9 mouse cellular contexts compared by ENCODE assay signal in genomic region chr15:6386961-6387728, GRCm38 (mm10). TPM values are rescaled to one million over a fixed set of nuclear protein-coding genes. Genes with fewer than 3 reads are reported as not detected.
DNase-seq lines count a peak whose midpoint lies in the region; ATAC-seq and TF ChIP-seq lines count a peak whose summit lies in the region.
"Had no signal": no experiment of that assay in that cellular context is flagged by ENCODE, and none has a peak within 500 bp of the region (broad histone marks: within the 10 kb centered on the region; RNA-seq: fewer than 3 reads in every experiment).

No protein-coding gene starts in this region.

- peak overlapping the region; percentile 49 for H3K4me3 ChIP-seq in lung, embryonic 16.5 days (ENCODE audit: low read length)
- peak overlapping the region; percentile 88 for H3K4me3 ChIP-seq in embryonic fibroblast, embryonic 13.5 days (ENCODE audit: insufficient read depth, low read length)
- peak overlapping the region; percentile 54 for H3K4me3 ChIP-seq in hindbrain, postnatal 0 days (ENCODE audit: low read length)
- H3K4me3 ChIP-seq in midbrain, embryonic 11.5 days (ENCODE audit: low read depth, low read length) = peak overlapping the region; percentile 32

- TF ChIP-seq CTCF in embryonic fibroblast, embryonic 13.5 days (IDR thresholded peaks at IDR 0.05; ENCODE audit: borderline replicate concordance, insufficient read depth, low read length) = no peak
- TF ChIP-seq CTCF in hindbrain, postnatal 0 days (IDR thresholded peaks at IDR 0.05; ENCODE audit: low read depth) = no peak

- peaks cover 16% of the 10 kb centered on the region for H3K4me1 ChIP-seq in lung, embryonic 16.5 days (replicated peaks; ENCODE audit: control insufficient read depth, insufficient read depth, low read length)
- H3K4me1 ChIP-seq in embryonic fibroblast, embryonic 13.5 days (ENCODE audit: control insufficient read depth, insufficient read depth, low read length) = peaks cover 18% of the 10 kb centered on the region
- 0 out of 2 replicates have a peak, but pooled peaks cover 6% of the 10 kb centered on the region for H3K4me1 ChIP-seq in hindbrain, postnatal 0 days (ENCODE audit: insufficient read depth, low read length)
- H3K4me1 ChIP-seq in midbrain, embryonic 11.5 days (ENCODE audit: control insufficient read depth, insufficient read depth, low read length) = no peaks in the 10 kb centered on the region; the same call in 1 of the 2 replicates

- peak overlapping the region; percentile 44; the same call in 1 of the 2 replicates for H3K27ac ChIP-seq in lung, embryonic 16.5 days (ENCODE audit: low read length)
- H3K27ac ChIP-seq in embryonic fibroblast, embryonic 13.5 days (ENCODE audit: insufficient read depth, low read length) = peak overlapping the region; percentile 72
- peak overlapping the region; percentile 29; the same call in 1 of the 2 replicates for H3K27ac ChIP-seq in hindbrain, postnatal 0 days
- no peak overlapping the region for H3K27ac ChIP-seq in midbrain, embryonic 11.5 days (ENCODE audit: low read depth, low read length)

- WGBS in lung, embryonic 16.5 days = 9% methylated on average over 19 of the region's 19 CpGs
- WGBS in hindbrain, postnatal 0 days = 10% methylated on average over 19 of the region's 19 CpGs
- WGBS in midbrain, embryonic 11.5 days = 6% methylated on average over 19 of the region's 19 CpGs

- no peaks in the 10 kb centered on the region for H3K36me3 ChIP-seq in lung, embryonic 16.5 days (ENCODE audit: control insufficient read depth, insufficient read depth, low read length)
- H3K36me3 ChIP-seq in hindbrain, postnatal 0 days (ENCODE audit: insufficient read depth, low read length) = no peaks in the 10 kb centered on the region
- H3K36me3 ChIP-seq in midbrain, embryonic 11.5 days (ENCODE audit: control insufficient read depth, insufficient read depth, low read length) = no peaks in the 10 kb centered on the region

- ATAC-seq in lung, embryonic 16.5 days (ENCODE audit: low read depth) = peak; percentile 32; the same call in 1 of the 2 replicates
- ATAC-seq in hindbrain, postnatal 0 days = peak; percentile 41; the same call in 1 of the 2 replicates
- ATAC-seq in midbrain, embryonic 11.5 days (ENCODE audit: low FRiP score) = peak; percentile 61
- no peak for ATAC-seq in erythroblast, adult 5-6 weeks (replicated peaks; ENCODE audit: low FRiP score, poor library complexity, severe bottlenecking)

- H3K9ac ChIP-seq in lung, embryonic 16.5 days (ENCODE audit: low read length) = peak overlapping the region; percentile 63
- peak overlapping the region; percentile 35 for H3K9ac ChIP-seq in hindbrain, postnatal 0 days (replicated peaks; ENCODE audit: low read length)
- peak overlapping the region; percentile 64 for H3K9ac ChIP-seq in midbrain, embryonic 11.5 days (ENCODE audit: low read length)

- intact Hi-C loops in left cerebral cortex, postnatal 4 days (cut with DNase I) = loop anchor here (10.0 kb wide), 1 partner anchor 188 kb away; no protein-coding TSS in a partner anchor

- no peaks in the 10 kb centered on the region for H3K9me3 ChIP-seq in lung, embryonic 16.5 days (ENCODE audit: control insufficient read depth, low read length)
- no peaks in the 10 kb centered on the region for H3K9me3 ChIP-seq in hindbrain, postnatal 0 days (ENCODE audit: low read length)
- no peaks in the 10 kb centered on the region for H3K9me3 ChIP-seq in midbrain, embryonic 11.5 days (ENCODE audit: control insufficient read depth, low read length)

- no peaks in the 10 kb centered on the region for H3K27me3 ChIP-seq in lung, embryonic 16.5 days (ENCODE audit: control insufficient read depth, insufficient read depth, low read depth, low read length)
- no peaks in the 10 kb centered on the region for H3K27me3 ChIP-seq in hindbrain, postnatal 0 days (ENCODE audit: insufficient read depth, low read length)
- H3K27me3 ChIP-seq in midbrain, embryonic 11.5 days (ENCODE audit: control insufficient read depth, insufficient read depth, low read length) = no peaks in the 10 kb centered on the region

- DNase-seq in lung, postnatal 4 days = no peak
- peak; percentile 10 for DNase-seq in hindbrain, postnatal 0 days (ENCODE audit: low spot score)
- DNase-seq in midbrain, embryonic 11.5 days (ENCODE audit: low spot score, missing footprints) = peak; percentile 92
- no peak for DNase-seq in left cerebral cortex, postnatal 4 days
- DNase-seq in frontal cortex, postnatal 25 days (ENCODE audit: low spot score in 2 of 2) = no peak

- peak overlapping the region; percentile 53 for H3K4me2 ChIP-seq in lung, embryonic 16.5 days (ENCODE audit: low read depth, low read length)
- peak overlapping the region; percentile 72 for H3K4me2 ChIP-seq in hindbrain, postnatal 0 days (ENCODE audit: low read depth, low read length)
- peak overlapping the region; percentile 60 for H3K4me2 ChIP-seq in midbrain, embryonic 11.5 days

- TF ChIP-seq POLR2A in embryonic fibroblast, embryonic 13.5 days (IDR thresholded peaks at IDR 0.05; ENCODE audit: low read depth, low read length) = no peak

RNA-seq across cellular contexts. Expression of gene C9, which starts 58.0 kb away (rescaled TPM):
- polyA plus RNA-seq in lung, embryonic 16.5 days (2015; fragmentation: Nextera tagmentation; extraction: Ambion mirVana) = 0.20 TPM in 1 of 2 replicates, not detected in the other
- not detected in 2 replicates for polyA plus RNA-seq in embryonic fibroblast, embryonic 13.5 days (2011; ENCODE audit: insufficient read length, low read depth, missing spikeins)
- not detected in 2 replicates for total RNA-seq in hindbrain, postnatal 0 days (2014; rRNA removed)
- not detected in 2 replicates for polyA plus RNA-seq in hindbrain, postnatal 0 days (2015; fragmentation: Nextera tagmentation; extraction: Ambion mirVana)
- not detected in 2 replicates for polyA plus RNA-seq in midbrain, embryonic 11.5 days (2014; fragmentation: Nextera tagmentation; extraction: Ambion mirVana)
- total RNA-seq in left cerebral cortex, postnatal 4 days (2021) = not detected
- total RNA-seq in erythroblast, adult 5-6 weeks (2015; ENCODE audit: low replicate concordance) = not detected in 2 replicates
- total RNA-seq in erythroblast, adult 5-6 weeks (2017; ENCODE audit: low replicate concordance) = not detected in 2 replicates
- total RNA-seq: neutrophil, adult 5-6 weeks had no signal

Comparison
In these comparisons a context has a peak if more than half of its experiments do, and no peak if none do; other contexts are left out.
1. H3K4me3 ChIP-seq: peak in every context shown above with its lines; median percentile 88 in embryonic fibroblast, embryonic 13.5 days; 54 in hindbrain, postnatal 0 days; 49 in lung, embryonic 16.5 days; 32 in midbrain, embryonic 11.5 days.
2. DNase-seq: peak in hindbrain, postnatal 0 days (single experiment) and midbrain, embryonic 11.5 days (single experiment); none in lung, postnatal 4 days (0 of 2), left cerebral cortex, postnatal 4 days (single experiment) and frontal cortex, postnatal 25 days (0 of 2).
3. Peak in every context shown above with its lines, with median percentiles within 50 percentile points of each other: H3K4me2 ChIP-seq and H3K9ac ChIP-seq.